Mouse (Mus musculus) cerebellum, adult 2 months (tissue): ENCODE measurements around the gene Aunip. TPM values are rescaled to one million over a fixed set of nuclear protein-coding genes. Genes with fewer than 3 reads are reported as not detected.

Experiments used
- DNase-seq, 2 experiments: peaks; one replicate each; pipeline ENCODE4 v3.0.0; 2021
- H3K27ac ChIP-seq: fragments of 200-500 bp; 2 replicates; pipeline ENCODE4 v1.5.1; 2012; ENCODE audit warnings: low read length, control low read depth, inconsistent platforms; ENCODE audit not compliant: insufficient read depth
- H3K27me3 ChIP-seq: fragments of 200-500 bp; 2 replicates; pipeline ENCODE4 v1.6.1; 2012; ENCODE audit warnings: inconsistent platforms, mild to moderate bottlenecking, low read length, moderate library complexity; ENCODE audit not compliant: control insufficient read depth, insufficient read depth
- H3K4me1 ChIP-seq: fragments of 200-500 bp; 2 replicates; pipeline ENCODE4 v1.6.1; 2011; ENCODE audit warnings: low read length; ENCODE audit not compliant: control insufficient read depth, insufficient read depth
- H3K4me3 ChIP-seq: fragments of 200-500 bp; replicated peaks from 2 replicates; pipeline ENCODE3; 2011; ENCODE audit warnings: mild to moderate bottlenecking, low read depth, low read length, control low read depth; ENCODE audit not compliant: insufficient read depth
- CTCF ChIP-seq: fragments of 200-500 bp; IDR thresholded peaks from 2 replicates; pipeline ENCODE4 v1.5.1; 2011; ENCODE audit warnings: low read depth, mild to moderate bottlenecking, control low read depth, low read length, moderate library complexity, borderline replicate concordance; ENCODE audit not compliant: insufficient read depth
- POLR2A ChIP-seq: fragments of 200-500 bp; IDR thresholded peaks from 2 replicates; pipeline ENCODE4 v1.6.1; 2011; ENCODE audit warnings: low read length, control low read depth, borderline replicate concordance; ENCODE audit not compliant: insufficient read depth
- WGBS: fragments of 180-500 bp; shearing (Covaris S2); methylation state at CpG from one replicate; pipeline ENCODE4 v1.1.7; 2018; 5-methylcytosine and 5-hydroxymethylcytosine counted together
- polyA plus RNA-seq: library from polyadenylated mRNA; depleted of rRNA; stranded (reverse); fragments of >200 nt; gene quantifications from 2 replicates; pipeline ENCODE4 v1.2.3, GENCODE M21; 2012

Gene Aunip
- polyA plus RNA-seq, 1 experiment: 0.65 TPM

- peak; percentile 76 to 78 for DNase-seq
- Histone ChIP-seq H3K4me1 (peaks cover 31% of the 10 kb centered on the region), H3K27me3 (no peaks in the 10 kb centered on the region), H3K4me3 (peak within 1 kb of the TSS; percentile 82), H3K27ac (peak within 1 kb of the TSS; percentile 75)
- TF ChIP-seq CTCF: no peak
- peak; percentile 22; the same call in 1 of the 2 replicates for TF ChIP-seq POLR2A
- under 1% methylated on average over 64 of the region's 67 CpGs for WGBS
These were observed 40.9 kb downstream of the Aunip start, which contains the start of gene Selenon for GRCm38 (mm10) chr4:134551494-134552316. Selenon (minus strand) TSS chr4:134552166.

- Histone ChIP-seq H3K27ac (no peak overlapping the region), H3K4me1 (peaks cover 12% of the 10 kb centered on the region), H3K4me3 (no peak overlapping the region), H3K27me3 (no peaks in the 10 kb centered on the region)
- DNase-seq: no peak
- peak; percentile 60 for TF ChIP-seq CTCF
- no peak for TF ChIP-seq POLR2A
- 61% methylated on average over 1 of the region's 1 CpGs for WGBS
These were observed 42.8 kb downstream of the Aunip start for GRCm38 (mm10) chr4:134553631-134554030.

DNA sequence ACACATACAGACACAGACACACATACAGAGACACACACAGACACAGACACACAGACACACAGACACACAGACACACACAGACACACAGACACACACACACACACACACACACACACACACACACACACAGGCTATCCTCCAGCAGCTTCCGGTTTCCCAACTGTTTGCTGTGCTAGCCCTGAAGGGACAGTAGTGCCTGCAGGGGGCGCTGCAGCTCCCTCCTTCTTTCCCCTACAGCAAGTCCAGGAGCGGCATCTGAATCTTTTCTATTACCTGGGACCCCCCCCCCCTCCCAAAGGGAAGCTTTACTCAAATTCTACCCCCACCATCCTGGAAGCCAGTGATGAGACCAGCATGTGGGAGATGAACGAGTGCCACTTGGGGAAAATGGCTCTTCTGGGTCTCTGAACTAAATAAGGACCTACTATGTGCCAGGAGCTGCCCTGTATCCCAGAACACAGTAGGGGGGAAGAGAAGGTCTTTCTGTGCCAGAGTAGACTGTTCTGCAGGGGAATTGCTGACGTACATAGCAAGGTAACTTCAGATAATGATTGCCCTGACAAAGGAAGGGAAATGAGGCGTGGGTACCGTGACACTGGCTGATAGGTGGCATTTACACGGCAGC is 45.3 kb downstream of the Aunip start:
- TF ChIP-seq POLR2A (no peak), CTCF (peak; percentile 46)
- no peak overlapping the region for H3K27ac ChIP-seq
- 57% methylated on average over 8 of the region's 8 CpGs for WGBS
- no peak overlapping the region for H3K4me3 ChIP-seq
- H3K4me1 ChIP-seq: peaks cover 4% of the 10 kb centered on the region
- no peaks in the 10 kb centered on the region for H3K27me3 ChIP-seq
- DNase-seq: no peak

DNA sequence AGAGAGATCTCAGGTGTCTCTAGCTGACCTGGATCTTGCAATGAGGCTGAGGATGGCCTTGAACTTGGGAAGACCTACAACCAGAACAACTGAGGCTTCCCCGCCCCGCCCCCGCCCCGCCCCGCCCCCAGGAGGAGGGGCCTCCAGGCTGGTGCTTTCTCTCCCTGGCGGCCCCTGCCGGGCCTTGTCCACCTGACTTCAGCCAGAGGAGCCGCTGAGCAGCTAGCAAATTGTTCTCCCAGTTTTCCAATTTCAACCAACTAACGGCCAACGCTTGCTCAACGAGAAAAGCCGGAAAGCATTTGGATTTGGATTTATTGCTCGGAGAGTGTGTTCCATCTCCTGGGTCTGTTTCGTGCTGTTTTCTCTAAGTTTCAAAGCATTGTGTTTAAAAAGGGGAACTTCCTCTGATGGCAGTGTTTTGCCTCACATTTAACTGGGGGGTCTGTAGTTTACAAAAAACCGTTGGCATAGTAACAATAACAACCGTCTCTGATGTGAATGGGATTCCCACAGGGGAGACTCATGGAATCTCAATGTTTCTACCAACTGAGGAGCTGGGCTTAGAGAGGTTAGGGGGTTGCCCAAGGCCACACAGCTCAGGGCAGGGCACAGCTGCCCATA is 46.9 kb downstream of the Aunip start:
- no peak for TF ChIP-seq POLR2A
- TF ChIP-seq CTCF: no peak
- DNase-seq: no peak
- Histone ChIP-seq H3K4me3 (no peak overlapping the region), H3K4me1 (peaks cover 11% of the 10 kb centered on the region), H3K27me3 (no peaks in the 10 kb centered on the region), H3K27ac (no peak overlapping the region)
- WGBS: 41% methylated on average over 16 of the region's 16 CpGs

GRCm38 (mm10) chr4:134558570-134559113 is 47.8 kb downstream of the Aunip start:
- 61% methylated on average over 9 of the region's 9 CpGs for WGBS
- DNase-seq: no peak
- H3K27ac ChIP-seq: no peak overlapping the region
- H3K27me3 ChIP-seq: no peaks in the 10 kb centered on the region
- H3K4me1 ChIP-seq: peaks cover 16% of the 10 kb centered on the region
- TF ChIP-seq POLR2A: no peak
- TF ChIP-seq CTCF: no peak
- H3K4me3 ChIP-seq: no peak overlapping the region

DNA sequence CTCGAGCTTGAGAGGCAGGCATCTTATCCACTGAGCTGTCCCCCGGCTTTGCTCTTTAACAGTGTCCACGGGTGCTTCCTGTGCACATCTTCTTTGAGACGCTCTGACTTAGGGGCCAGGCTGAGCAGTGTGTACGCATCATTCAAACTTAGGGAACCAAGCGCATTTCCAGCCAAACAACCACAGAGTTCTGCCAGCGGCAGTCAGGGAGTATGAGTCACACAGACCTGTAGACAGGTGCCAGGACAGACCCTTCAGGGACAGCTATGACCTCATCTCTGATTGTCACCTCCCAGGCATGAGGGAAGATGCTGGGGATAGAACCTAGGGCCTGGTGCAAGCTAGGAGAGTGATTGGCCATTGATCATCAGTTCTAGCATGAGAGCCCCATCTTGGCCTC is 48.4 kb downstream of the Aunip start:
- no peak for DNase-seq
- H3K27ac ChIP-seq: no peak overlapping the region
- H3K27me3 ChIP-seq: no peaks in the 10 kb centered on the region
- no peak overlapping the region for H3K4me3 ChIP-seq
- H3K4me1 ChIP-seq: peaks cover 21% of the 10 kb centered on the region
- 70% methylated on average over 7 of the region's 7 CpGs for whole genome bisulfite sequencing
- no peak for TF ChIP-seq CTCF
- TF ChIP-seq POLR2A: no peak

DNA sequence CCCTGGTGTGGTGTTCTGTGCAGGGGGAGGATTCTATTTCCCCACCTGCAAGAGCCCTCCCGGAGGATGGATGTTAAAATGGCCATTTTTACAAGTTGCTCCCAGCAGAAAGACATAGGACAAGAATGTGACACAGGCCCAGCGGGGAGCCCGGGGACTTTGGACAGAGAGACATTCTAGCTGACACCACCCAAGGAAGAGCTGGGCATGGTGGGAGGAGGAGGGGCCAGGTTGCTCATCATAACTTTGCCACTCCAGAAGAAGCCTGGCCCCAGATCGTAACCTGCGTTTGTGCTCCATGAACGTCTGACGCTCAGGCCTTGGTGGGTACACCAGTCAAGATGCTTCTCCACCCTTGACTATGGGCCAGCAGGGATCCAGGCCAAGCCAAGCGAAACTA is 49.9 kb downstream of the Aunip start:
- 78% methylated on average over 8 of the region's 8 CpGs for WGBS
- Histone ChIP-seq H3K27me3 (no peaks in the 10 kb centered on the region), H3K4me3 (no peak overlapping the region), H3K4me1 (peaks cover 29% of the 10 kb centered on the region), H3K27ac (0 out of 2 replicates have a peak overlapping the region, but pooled peaks have one; percentile 10)
- no peak for TF ChIP-seq POLR2A
- TF ChIP-seq CTCF: no peak
- no peak for DNase-seq
